Mouse (Mus musculus): ENCODE data around the gene Lpcat2b. TPM values are rescaled to one million over a fixed set of nuclear protein-coding genes. Genes with fewer than 3 reads are reported as not detected.
"Not testable (repeated sequence)": the region's sequence is repeated elsewhere in the genome, so short reads cannot be mapped to it uniquely, and the experiment has no call there.

Lpcat2b gene
- total RNA-seq (2021) = not detected
- long read RNA-seq, experiment 1 = 0 reads
- long read RNA-seq, experiment 2 = 0 reads

DNA sequence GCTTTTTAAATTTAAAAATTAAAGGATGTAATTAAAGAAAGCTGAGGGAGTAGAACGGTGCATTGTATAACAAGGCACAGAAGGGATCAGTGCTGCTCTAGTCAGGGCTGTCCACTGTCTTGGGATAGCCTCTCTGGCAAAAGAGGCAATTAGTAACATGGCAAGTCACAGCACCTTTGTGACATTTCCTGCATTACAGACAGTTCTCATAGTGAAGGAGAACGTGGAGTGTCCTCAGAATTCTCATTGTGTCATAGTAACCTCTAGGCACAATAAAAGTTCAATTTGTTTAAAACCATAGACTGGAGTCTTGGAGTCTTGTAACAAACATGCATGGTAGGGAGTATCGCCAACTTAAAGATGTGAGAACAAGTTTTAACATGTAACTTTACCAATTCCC, at the start of gene Lpcat2b:
TSS of gene Lpcat2b (plus strand) at position 301 of the 400 bp plus-strand sequence.
- DNase-seq = no peak

DNA sequence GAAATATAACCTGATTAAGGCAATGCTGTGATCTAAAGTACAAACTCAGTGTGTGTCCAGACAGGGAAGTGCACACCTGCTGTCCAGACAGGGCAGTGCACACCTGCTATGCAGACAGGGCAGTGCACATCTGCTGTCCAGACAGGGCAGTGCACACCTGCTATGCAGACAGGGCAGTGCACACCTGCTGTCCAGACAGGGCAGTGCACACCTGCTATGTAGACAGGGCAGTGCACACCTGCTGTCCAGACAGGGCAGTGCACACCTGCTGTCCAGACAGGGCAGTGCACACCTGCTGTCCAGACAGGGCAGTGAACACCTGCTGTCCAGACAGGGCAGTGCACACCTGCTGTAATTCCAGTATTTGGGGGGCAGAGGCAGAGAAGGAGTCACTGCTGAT, 44.9 kb upstream of the Lpcat2b start:
- not testable (repeated sequence) for DNase-seq

DNA sequence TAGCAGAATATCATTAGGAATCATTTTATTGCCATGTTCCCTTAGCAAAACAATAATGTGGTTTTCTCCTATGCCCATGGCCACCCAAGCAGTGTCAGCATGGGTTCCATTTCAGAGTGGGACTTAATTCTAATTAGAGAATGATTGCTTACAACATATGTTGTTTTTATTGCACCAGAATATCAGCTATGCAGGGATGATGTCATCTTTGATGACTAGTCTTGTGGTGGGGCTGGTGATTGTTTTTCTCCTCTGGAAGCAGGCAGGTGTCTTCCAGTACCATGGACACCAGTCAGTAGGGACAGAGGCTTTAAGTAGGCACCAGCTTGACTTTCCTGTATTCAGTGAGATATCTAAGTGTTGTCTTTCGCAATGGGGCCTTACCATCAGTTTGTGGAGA, 43.6 kb upstream of the Lpcat2b start:
- no peak for DNase-seq

DNA sequence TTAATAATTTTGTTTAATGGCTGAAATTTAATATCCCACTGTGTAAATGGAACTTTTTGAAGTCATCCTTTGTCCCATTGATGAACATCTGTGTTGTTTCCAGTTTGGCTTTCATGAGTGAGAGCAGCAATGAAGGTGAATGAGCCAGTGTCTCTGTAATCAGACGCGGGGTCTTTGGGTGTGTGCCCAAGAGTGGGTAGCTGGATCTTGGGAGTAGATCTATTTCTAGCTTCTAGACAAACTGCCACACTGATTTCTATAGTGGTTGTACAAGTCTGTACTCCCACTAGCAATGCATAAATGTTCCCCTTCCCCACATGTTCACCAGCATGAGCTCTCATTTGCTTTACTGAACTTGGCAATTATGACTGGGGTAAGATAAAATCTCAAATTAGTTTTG, 42.0 kb upstream of the Lpcat2b start:
- DNase-seq = no peak

DNA sequence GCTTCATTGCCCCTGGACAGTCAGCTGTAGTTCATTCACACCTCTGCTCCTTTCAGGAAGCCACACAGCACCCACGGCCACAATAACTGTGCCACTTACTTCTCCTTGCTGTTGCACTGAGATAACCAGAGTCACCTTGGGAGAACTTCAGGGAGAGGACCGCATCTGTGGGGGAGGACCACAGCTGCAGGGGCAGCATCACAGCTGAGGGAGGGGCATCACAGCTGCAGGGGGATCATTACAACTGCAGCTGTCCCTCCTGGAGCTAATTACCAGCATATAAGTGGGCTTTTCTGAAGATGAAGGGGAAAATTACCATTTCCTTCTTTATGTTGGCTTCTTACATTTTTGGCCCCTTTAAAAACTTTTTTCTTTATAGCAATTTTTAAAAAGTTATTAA, 36.9 kb upstream of the Lpcat2b start:
- no peak for DNase-seq

DNA sequence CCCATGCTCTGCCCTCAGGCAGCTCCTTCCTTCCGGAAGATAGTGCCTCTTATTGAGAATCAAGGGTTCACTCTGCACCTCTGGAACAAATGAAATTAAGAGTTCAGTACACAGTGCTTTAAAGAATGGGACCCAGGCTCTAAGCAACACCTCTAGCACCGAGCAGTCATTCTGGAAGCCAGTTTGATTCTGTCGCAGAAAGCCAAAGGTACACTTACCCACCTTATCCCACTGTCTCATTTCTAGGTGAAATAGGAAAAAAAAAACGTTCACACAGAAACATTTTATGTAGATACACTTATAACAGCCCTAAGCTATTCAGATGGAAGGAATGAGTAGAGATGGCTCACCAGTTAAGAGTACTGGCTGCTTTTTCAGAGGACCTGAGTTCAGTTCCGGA, 28.9 kb upstream of the Lpcat2b start, which contains the start of gene Ephx4:
TSS of gene Ephx4 (plus strand) at position 301 of the 400 bp plus-strand sequence.
- no peak for DNase-seq

DNA sequence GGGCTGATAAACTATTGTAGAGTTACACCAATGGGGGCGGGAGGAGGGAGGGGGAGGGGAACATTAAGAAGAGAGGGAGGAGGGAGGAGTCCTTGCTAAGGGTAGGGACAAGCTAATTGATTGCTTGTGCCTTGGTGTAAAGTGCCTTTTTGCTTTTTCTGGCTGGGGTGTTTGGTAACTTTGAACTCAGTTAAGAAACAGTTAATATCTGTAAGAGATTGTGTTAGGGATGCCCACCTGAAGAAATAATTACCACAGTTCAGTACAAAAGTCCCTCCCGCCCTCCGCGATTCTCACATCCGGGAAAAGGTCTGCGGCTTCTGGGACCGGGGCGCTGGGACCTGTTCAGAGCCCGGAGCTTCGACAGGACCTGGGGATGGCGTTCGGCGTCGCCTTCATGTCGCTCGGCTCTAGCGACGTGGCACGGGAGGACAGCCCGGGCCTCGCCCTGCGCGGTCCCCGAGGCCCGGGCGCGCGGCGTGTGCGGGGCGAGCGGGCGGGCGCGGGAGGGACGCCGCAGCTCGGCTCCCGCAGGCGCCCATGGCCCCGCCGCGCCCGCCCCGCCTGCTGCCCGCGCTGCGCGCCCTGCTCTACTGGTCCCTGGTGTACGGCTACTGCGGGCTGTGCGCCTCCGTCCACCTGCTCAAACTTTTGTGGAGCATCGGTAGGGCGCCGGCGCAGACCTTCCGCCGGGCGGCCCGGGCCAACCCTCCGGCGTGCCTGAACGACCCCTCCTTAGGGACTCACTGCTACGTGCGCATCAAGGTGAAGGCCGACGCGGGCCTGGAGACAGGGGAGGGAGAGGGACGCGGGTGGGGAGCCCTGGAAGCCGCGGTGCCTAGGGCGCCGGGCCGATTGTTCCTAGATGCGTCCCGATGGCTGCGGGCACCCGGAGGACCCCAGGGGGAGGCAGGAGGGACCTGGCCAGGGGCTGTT, 28.1 kb upstream of the Lpcat2b start:
- DNase-seq = peak; percentile 39

DNA sequence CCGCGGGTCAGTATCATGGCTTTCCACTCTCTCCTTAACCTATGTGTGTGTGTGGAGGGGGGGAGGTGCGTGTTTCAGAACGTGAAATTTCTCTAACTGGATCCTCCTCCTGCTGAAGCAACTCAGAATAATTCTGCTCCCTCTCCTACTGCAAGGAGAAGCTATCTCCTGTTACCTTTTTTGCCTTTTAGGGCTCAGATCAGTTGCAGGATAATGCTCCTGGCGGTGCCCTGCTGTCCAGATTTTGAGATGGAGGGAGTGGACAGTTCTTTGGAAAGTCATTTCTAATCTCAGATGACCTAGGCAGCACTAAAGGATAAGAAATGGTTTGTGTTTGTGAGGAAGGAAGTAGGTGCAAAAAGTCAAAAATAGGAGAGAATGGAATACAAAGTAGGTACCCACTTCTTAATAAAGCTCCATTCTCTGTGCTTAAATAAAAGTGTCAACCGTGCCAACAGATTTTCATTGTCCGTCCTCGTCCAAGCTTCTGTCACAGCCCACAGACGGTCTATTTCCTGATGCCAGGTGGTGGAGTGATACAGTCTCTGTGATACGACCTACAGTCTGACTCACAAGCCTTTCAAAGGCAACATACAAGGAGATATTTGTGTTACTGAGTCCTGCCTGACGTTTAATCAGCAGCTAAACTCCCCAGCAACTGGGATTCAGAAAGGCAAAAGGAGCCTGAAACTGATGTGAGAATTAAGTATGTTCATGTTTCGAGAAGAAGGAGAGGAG, 27.2 kb upstream of the Lpcat2b start:
- no peak for DNase-seq

DNA sequence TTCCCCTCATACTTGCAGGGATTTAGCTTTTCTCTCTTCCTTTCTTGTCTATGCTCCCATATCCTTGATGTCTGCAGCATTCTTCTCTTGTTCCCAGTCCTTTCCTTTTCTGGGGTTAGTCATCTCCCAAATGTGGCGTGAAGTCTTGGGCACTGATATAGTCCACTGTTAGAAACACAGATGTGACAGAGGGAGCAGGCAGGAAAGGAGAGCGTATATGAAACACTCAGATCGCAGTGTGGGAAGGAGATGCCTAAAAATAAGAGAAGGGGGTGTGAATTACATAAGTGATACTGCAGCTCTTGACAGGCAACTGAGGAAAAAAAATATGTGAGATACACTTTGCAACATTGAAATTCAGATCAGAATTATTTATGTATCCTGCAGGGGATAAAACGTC, 26.0 kb upstream of the Lpcat2b start:
- no peak for DNase-seq

DNA sequence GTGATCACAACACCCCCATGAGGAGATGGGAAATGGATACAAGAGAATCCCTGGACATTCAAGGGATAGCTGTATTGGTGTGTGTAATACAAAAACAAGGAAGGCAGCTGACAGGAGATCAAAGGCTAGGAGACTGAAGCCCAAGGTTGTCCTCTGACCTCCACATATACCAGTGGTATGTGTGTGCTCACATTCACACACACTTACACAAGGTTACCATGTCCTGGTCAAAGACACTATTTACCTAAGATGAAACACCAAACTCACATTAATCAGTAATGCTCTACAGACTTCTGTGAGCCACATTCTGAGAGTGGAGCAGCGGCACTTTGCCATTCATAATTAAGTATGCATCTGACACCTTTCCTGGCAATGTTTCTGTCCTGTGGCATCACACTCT, 21.0 kb upstream of the Lpcat2b start:
- DNase-seq = no peak

DNA sequence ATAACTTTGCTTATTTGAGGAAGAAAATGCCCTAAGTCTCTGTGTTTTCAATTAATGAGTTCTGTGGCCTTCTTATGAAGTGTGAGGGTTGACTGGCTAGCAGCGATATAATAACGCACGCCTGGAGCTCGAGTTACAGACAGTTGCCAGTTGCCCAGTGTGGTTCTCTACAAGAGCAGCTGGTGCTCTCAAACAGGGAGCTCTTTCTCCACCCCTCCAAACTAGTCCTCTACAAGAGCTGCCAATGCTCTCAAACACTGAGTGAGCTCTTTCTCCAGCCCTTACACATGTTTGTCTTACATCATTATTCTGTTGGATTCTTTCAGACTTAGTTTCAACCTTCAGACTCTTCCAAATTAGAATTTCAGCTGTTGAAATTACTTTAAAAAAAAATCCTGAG, 20.0 kb upstream of the Lpcat2b start:
- DNase-seq = peak; percentile 11

DNA sequence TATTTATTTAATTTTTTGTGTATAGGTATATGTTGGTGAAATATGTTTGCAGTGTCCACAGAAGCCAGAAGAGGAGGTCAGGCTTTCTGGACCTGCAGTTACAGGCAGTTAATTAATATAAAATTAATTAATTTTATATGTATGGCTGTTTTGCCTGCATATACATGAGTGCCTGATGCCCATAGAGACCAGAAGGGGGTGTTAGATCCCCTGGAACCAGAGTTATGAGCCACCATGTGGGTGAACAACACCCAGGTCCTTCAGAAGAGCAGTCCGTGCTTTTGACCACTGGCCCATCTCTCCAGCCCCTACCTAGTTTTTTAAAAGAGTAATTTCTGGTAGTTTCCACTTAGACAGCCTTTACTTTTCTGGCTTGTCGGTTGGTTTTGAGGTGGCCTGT, 19.1 kb upstream of the Lpcat2b start:
- DNase-seq = no peak

DNA sequence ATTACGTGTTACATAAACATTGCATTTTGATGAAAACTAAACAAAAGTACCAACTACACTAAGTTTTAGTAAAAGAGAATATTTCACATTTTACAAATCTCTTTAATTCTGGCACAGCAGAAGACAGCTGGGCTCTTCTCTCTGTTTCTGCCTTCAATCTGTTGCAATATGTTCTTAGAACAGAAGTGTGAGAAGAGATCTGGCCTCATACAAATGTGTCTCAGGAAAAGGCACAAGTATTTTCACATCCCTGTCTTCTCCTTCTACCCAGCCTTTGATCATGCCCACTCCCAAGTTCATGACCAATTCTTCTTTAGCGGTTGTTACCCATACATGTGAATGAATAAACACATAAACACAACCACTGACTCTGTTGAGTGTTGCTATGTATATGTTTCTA, 16.3 kb upstream of the Lpcat2b start:
- no peak for DNase-seq

DNA sequence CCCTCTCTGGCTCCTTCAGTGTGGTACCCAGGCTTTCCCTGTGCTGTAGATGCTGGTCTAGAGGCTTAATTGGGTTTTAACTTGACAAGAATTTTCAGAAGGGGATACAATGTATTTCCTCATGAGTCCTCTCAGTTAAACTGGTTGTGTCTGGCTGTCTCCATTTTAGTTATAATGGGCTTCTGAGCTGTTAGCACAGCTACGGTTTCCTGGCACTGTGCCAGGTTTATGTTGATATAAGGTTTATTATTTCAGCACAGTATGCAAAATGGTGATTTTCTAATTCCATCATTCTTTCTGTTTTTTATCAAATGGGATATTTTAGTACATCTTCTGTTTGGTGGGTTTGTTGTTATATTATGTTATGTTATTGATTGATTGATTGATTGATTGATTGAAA, 9.7 kb upstream of the Lpcat2b start:
- no peak for DNase-seq

DNA sequence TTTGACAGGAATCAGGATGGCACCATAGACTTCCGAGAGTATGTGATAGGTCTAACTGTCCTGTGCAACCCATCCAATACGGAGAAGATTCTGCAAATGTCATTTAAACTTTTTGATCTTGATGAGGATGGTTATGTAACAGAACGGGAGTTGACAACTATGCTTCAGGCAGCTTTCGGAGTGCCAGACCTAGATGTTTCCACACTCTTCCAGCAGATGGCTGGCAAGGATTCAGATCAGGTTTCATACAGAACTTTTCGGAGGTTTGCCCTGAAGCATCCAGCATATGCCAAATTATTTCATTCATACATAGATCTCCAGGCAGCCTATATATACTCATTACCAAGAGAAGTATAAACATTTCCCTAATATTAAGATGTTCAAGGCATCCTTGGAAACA, 2.7 kb downstream of the Lpcat2b start:
- no peak for DNase-seq

DNA sequence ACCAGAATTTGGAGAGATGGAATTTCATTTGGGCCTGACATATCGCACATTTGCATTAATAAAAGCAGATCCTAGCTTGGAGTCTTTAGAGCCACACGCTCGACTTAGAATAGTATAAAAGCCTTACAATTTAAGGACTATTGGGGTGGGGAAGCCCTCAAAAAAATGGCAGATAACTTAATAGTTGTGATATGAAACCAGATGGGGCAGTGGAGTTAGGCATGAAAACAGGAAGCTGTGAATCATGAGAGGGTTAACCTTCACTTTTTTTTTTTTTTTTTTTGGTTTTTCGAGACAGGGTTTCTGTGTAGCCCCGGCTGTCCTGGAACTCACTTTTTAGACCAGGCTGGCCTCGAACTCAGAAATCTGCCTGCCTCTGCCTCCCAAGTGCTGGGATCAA, 4.8 kb downstream of the Lpcat2b start:
- no peak for DNase-seq

DNA sequence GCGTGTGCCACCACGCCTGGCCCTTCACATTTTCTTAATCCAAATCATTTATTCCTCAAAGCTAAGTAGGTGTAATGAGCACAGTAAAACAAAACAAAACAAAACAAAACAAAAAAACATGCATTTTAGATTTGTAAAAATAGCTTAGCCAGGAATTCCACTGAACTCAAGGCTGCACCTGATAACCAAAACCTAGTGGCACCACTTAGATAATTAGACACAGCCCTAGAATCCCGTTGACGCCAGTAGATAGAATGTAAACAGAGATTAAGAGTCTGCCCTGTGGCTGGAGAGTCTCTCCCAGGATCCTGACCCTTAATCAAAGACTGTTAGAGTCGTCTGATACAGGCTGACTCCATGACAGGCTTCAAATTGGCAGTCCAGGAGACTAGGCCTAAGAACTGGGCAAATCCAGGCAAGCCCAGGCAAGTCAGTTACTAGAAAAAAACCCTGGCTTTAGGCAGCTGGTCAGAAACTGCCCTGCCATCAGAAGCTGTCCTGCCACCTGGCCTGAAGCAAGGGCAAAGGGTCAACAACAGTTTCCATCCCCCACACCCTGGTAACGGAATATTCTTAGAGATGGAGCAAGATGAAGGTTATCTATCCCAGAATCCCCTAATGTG, 5.3 kb downstream of the Lpcat2b start:
- no peak for DNase-seq

DNA sequence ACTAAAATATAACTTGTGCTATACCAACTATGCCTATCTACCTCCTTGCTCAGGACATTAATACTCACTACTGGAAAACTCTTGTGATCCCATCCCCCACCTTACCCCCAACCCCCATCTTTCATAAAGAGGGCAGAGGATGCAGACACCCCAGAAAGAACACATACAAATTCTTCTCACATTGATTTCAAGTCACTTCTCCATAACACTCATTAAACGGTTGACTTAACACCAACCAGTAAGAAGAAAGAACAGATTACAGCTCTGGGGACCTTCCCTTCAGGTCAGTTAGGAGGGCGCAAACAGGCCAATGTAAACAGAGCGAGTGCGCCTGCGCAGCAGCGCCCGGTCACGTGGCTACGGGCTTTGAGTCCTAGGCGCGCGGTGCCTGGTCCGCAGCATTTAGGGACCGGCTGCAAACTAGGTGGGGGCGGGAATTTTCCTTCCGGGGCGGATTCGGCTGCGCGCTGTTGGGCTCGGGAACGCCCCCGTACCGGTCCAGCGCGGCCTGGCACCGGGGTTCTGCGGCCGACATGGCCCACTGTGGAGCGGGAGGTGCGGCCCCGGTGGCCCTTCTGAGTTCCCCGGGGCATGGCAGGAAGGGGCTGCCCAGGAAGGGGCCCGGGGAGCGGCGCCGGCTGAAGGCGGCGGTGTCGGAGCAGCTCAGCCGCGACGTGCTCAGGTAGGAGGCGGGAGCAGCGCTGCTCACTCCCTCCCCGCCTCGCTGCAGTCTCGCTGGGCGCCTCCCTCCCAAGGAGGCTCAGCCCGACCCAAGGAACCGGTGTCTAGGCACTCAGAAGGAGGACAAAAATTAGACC, 6.3 kb downstream of the Lpcat2b start, which contains the start of gene Btbd8:
TSS of gene Btbd8 (plus strand) at position 534 of the 818 bp plus-strand sequence.
- peak; percentile 96 for DNase-seq

DNA sequence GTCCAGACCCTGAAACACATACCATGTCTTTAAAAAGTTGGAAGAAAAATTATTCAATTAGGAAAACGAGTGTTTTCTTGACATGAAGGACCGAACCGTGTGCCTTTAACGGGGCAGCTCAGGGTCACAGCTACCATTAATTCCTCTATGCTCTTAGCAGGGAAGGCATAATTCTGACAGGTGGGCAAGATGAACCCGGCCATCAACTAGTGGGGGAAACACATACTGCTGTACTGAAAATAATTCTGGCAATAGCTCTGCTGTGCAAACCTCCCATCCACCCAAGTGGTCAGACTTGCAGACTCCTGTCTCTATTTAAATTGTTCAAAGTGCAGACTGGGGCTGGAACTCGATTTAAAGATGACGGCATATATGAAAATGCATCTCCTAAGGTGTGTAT, 7.0 kb downstream of the Lpcat2b start:
- DNase-seq = no peak

DNA sequence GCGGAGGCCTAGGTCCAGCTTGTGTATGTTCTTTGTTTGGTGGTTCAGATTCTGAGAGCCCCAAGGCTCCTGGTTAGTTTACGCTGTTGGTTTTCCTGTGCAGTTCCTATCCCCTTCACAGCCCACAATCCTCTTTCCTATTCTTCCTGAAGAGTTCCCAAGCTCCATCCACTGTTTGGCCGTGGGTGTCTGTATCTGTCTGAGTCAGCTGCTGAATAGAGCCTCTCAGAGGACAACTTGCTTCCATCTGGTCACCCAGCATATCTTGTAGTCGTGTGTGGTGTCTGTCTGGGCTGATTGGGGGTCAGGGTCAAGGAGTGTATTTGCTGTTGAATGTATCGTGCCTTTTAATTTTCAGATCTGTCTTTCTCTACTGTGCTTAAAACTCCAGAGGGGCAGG, 10.5 kb downstream of the Lpcat2b start:
- no peak for DNase-seq

DNA sequence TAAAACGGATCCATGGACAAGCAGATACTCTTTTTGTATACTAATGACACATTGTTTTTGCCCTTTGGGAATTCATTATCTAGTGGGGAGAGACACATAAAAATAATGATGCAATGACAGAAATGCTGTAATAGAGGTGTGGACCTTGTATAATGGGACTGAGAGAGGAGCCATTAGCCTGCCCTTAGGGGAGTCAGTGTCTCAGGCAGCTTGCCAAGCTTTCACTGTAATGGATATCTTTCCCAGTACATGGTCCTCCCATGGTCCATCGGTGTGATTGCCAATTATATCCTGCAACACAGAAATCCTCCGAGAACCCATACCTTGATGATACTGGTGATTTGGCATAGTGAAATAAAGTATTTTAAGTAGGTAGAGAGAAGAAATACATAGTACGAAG, 12.9 kb downstream of the Lpcat2b start:
- no peak for DNase-seq

DNA sequence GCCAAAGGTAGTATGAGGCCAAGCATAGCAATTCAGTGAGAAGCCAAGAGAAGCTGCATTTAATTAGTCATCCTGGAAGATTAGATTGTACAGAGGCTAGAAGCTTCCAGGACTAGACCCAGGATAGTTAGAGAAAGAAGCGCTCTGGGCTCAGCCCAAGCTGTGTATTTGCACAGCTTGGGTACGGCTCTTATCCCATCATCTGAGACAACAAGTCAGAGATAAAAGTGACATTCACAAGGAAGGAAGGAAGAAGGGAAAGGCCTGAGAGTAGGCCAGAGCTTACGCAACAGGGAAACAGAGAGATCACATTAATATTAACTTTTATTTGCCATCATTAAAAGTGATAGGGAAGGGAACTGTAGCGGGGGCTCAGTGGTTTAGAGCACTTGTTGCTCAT, 16.6 kb downstream of the Lpcat2b start:
- DNase-seq = no peak

All from gastrocnemius, postnatal 10 days (tissue).